Mouse (Mus musculus) embryonic facial prominence, embryonic 11.5 days (tissue): Measurements from ENCODE around the gene Tpsg1. TPM values are rescaled to one million over a fixed set of nuclear protein-coding genes. Genes with fewer than 3 reads are reported as not detected.

ENCODE experiments used
- ATAC-seq: fragments of 200-750 bp; cut with Nextera tagmentation; replicated peaks from 2 replicates; pipeline ENCODE4 v1.8.0; 2017; ENCODE audit warnings: low read depth; ENCODE audit not compliant: insufficient number of reproducible peaks, low FRiP score, low TSS enrichment
- DNase-seq: peaks from one replicate; pipeline ENCODE4 v3.0.0-alpha.2; 2015; ENCODE audit warnings: low spot score
- H3K27ac ChIP-seq: fragments of 300-500 bp; sonication (generic); replicated peaks from 2 replicates; pipeline ENCODE4 v1.5.1; 2014; ENCODE audit warnings: mild to moderate bottlenecking, low read depth, low read length, control low read depth
- H3K27me3 ChIP-seq: fragments of 300-500 bp; sonication (generic); 2 replicates; pipeline ENCODE4 v1.6.1; 2014; ENCODE audit warnings: mild to moderate bottlenecking, low read length, moderate library complexity, mixed read lengths; ENCODE audit not compliant: control insufficient read depth, insufficient read depth
- H3K36me3 ChIP-seq: fragments of 300-500 bp; sonication (generic); replicated peaks from 2 replicates; pipeline ENCODE4 v1.6.1; 2014; ENCODE audit warnings: low read depth, mild to moderate bottlenecking, low read length, moderate library complexity, mixed read lengths; ENCODE audit not compliant: control insufficient read depth, insufficient read depth
- H3K4me1 ChIP-seq: fragments of 300-500 bp; sonication (generic); 2 replicates; pipeline ENCODE4 v1.6.1; 2014; ENCODE audit warnings: low read length, mixed read lengths; ENCODE audit not compliant: control insufficient read depth, insufficient read depth
- H3K4me2 ChIP-seq: fragments of 300-500 bp; sonication (generic); 2 replicates; pipeline ENCODE4 v1.6.1; 2014; ENCODE audit warnings: low read depth, mild to moderate bottlenecking, control low read depth, low read length, moderate library complexity
- H3K4me3 ChIP-seq: fragments of 300-500 bp; sonication (generic); 2 replicates; pipeline ENCODE4 v1.5.1; 2014; ENCODE audit warnings: low read depth, low read length, control low read depth
- H3K9ac ChIP-seq: fragments of 300-500 bp; sonication (generic); replicated peaks from 2 replicates; pipeline ENCODE4 v1.6.1; 2014; ENCODE audit warnings: mild to moderate bottlenecking, control low read depth, low read length
- H3K9me3 ChIP-seq: fragments of 300-500 bp; sonication (generic); replicated peaks from 2 replicates; pipeline ENCODE4 v1.6.1; 2016; ENCODE audit warnings: mild to moderate bottlenecking, low read length, inconsistent platforms, mixed read lengths; ENCODE audit not compliant: control insufficient read depth
- WGBS: fragments of 180-500 bp; shearing (Covaris S2); extraction: QIAGEN DNeasy Blood & Tissue Kit; methylation state at CpG from one replicate; pipeline ENCODE4 v1.1.7; 2014; 5-methylcytosine and 5-hydroxymethylcytosine counted together
- polyA plus RNA-seq: library from polyadenylated mRNA; unstranded; fragments of >200 nt; fragmentation: Nextera tagmentation; extraction: Ambion mirVana; gene quantifications from 2 replicates; pipeline ENCODE4 v1.2.1, GENCODE M21; 2014

Tpsg1 gene
- polyA plus RNA-seq, 1 experiment from 2014 or later, result 1.2 TPM

GRCm38 (mm10) chr17:25345462-25345861 lies 23.6 kb upstream of the Tpsg1 start, which contains the start of gene Tpsab1:
Gene Tpsab1, minus strand, starts transcription at chr17:25345562.
- no peaks in the 10 kb centered on the region for H3K9me3 ChIP-seq
- ATAC-seq (no peak), DNase-seq (no peak)
- H3K4me1 ChIP-seq, result no peaks in the 10 kb centered on the region
- H3K27ac ChIP-seq, result no peak within 1 kb of the TSS
- H3K4me3 ChIP-seq, result no peak within 1 kb of the TSS
- no peak within 1 kb of the TSS for H3K4me2 ChIP-seq
- H3K27me3 ChIP-seq, result no peaks in the 10 kb centered on the region
- 83% methylated on average over 4 of the region's 4 CpGs for WGBS
- no peak within 1 kb of the TSS for H3K9ac ChIP-seq
- H3K36me3 ChIP-seq, result no peaks in the 10 kb centered on the region

GRCm38 (mm10) chr17:25361291-25361690 lies 7.8 kb upstream of the Tpsg1 start:
- ATAC-seq (no peak), DNase-seq (no peak)
- Histone ChIP-seq H3K4me3 (no peak overlapping the region), H3K9me3 (no peaks in the 10 kb centered on the region), H3K4me1 (no peaks in the 10 kb centered on the region), H3K9ac (no peak overlapping the region), H3K27me3 (no peaks in the 10 kb centered on the region), H3K27ac (no peak overlapping the region), H3K36me3 (no peaks in the 10 kb centered on the region), H3K4me2 (no peak overlapping the region)
- WGBS, result 63% methylated on average over 2 of the region's 2 CpGs

- Histone ChIP-seq H3K4me3 (no peak overlapping the region), H3K9ac (no peak overlapping the region), H3K36me3 (no peaks in the 10 kb centered on the region), H3K4me1 (no peaks in the 10 kb centered on the region), H3K27me3 (no peaks in the 10 kb centered on the region), H3K9me3 (no peaks in the 10 kb centered on the region), H3K4me2 (no peak overlapping the region), H3K27ac (no peak overlapping the region)
- ATAC-seq (no peak), DNase-seq (peak; percentile 50)
- WGBS, result 4% methylated on average over 1 of the region's 1 CpGs
Observed at GRCm38 (mm10) chr17:25363726-25364125, 5.3 kb upstream of the Tpsg1 start.

GRCm38 (mm10) chr17:25366005-25366404 lies 3.1 kb upstream of the Tpsg1 start, which contains the start of gene Tpsb2:
Gene Tpsb2, plus strand, starts transcription at chr17:25366305.
- no peak within 1 kb of the TSS for H3K9ac ChIP-seq
- 68% methylated on average over 2 of the region's 2 CpGs for WGBS

GRCm38 (mm10) chr17:25372491-25372890 lies 3.4 kb downstream of the Tpsg1 start:
- Histone ChIP-seq H3K9me3 (no peaks in the 10 kb centered on the region), H3K4me1 (no peaks in the 10 kb centered on the region), H3K4me2 (no peak overlapping the region), H3K36me3 (no peaks in the 10 kb centered on the region), H3K4me3 (no peak overlapping the region), H3K27ac (no peak overlapping the region), H3K9ac (no peak overlapping the region), H3K27me3 (no peaks in the 10 kb centered on the region)
- DNase-seq (no peak), ATAC-seq (no peak)
- 73% methylated on average over 8 of the region's 8 CpGs for WGBS

More at GRCm38 (mm10) chr17:25366005-25366404, 3.1 kb upstream of the Tpsg1 start, which contains the start of gene Tpsb2:
- H3K4me3 ChIP-seq, result no peak within 1 kb of the TSS
- no peaks in the 10 kb centered on the region for H3K27me3 ChIP-seq
- ATAC-seq, result no peak
- DNase-seq, result no peak
- no peaks in the 10 kb centered on the region for H3K36me3 ChIP-seq
- H3K4me1 ChIP-seq, result no peaks in the 10 kb centered on the region
- H3K9me3 ChIP-seq, result no peaks in the 10 kb centered on the region
- H3K27ac ChIP-seq, result no peak within 1 kb of the TSS
- H3K4me2 ChIP-seq, result no peak within 1 kb of the TSS

GRCm38 (mm10) chr17:25374011-25374410 lies 4.9 kb downstream of the Tpsg1 start:
- DNase-seq, result peak; percentile 35
- Histone ChIP-seq H3K4me2 (no peak overlapping the region), H3K4me1 (no peaks in the 10 kb centered on the region)

GRCm38 (mm10) chr17:25394526-25394925 lies 25.5 kb downstream of the Tpsg1 start:
- Histone ChIP-seq H3K9ac (no peak overlapping the region), H3K27me3 (no peaks in the 10 kb centered on the region), H3K36me3 (no peaks in the 10 kb centered on the region; the same call in 1 of the 2 replicates), H3K27ac (no peak overlapping the region), H3K4me3 (no peak overlapping the region), H3K4me2 (no peak overlapping the region), H3K9me3 (no peaks in the 10 kb centered on the region), H3K4me1 (no peaks in the 10 kb centered on the region; the same call in 1 of the 2 replicates)
- WGBS, result 85% methylated on average over 4 of the region's 4 CpGs
- DNase-seq, result no peak
- no peak for ATAC-seq

More at GRCm38 (mm10) chr17:25374011-25374410, 4.9 kb downstream of the Tpsg1 start:
- Histone ChIP-seq H3K27ac (no peak overlapping the region), H3K27me3 (no peaks in the 10 kb centered on the region), H3K4me3 (no peak overlapping the region), H3K9me3 (no peaks in the 10 kb centered on the region), H3K9ac (no peak overlapping the region), H3K36me3 (no peaks in the 10 kb centered on the region)
- no peak for ATAC-seq
- WGBS, result 45% methylated on average over 9 of the region's 9 CpGs

GRCm38 (mm10) chr17:25397804-25398519 lies 28.9 kb downstream of the Tpsg1 start:
- Histone ChIP-seq H3K9ac (no peak overlapping the region), H3K27me3 (no peaks in the 10 kb centered on the region), H3K9me3 (no peaks in the 10 kb centered on the region), H3K4me2 (no peak overlapping the region), H3K36me3 (no peaks in the 10 kb centered on the region), H3K27ac (no peak overlapping the region), H3K4me3 (no peak overlapping the region), H3K4me1 (no peaks in the 10 kb centered on the region; the same call in 1 of the 2 replicates)
- ATAC-seq, result peak; percentile 26; the same call in 1 of the 2 replicates
- peak; percentile 88 for DNase-seq
- 30% methylated on average over 14 of the region's 14 CpGs for WGBS
